Mouse (Mus musculus) small intestine, adult 2 months (tissue): Measurements from ENCODE around the gene Emx1.
"Not testable (repeated sequence)": the region's sequence is repeated elsewhere in the genome, so short reads cannot be mapped to it uniquely, and the experiment has no call there.

Experiments used
- CTCF ChIP-seq: fragments of 200-500 bp; IDR thresholded peaks from 2 replicates; pipeline ENCODE4 v1.5.1; 2012; ENCODE audit warnings: low read depth, mild to moderate bottlenecking, control low read depth, inconsistent platforms, low read length, moderate library complexity, mixed read lengths; ENCODE audit not compliant: insufficient replicate concordance, insufficient read length; ENCODE audit errors: extremely low read depth
- POLR2A ChIP-seq: fragments of 200-500 bp; IDR thresholded peaks from 2 replicates; pipeline ENCODE4 v1.6.1; 2012; ENCODE audit warnings: low read depth, mild to moderate bottlenecking, control low read depth, inconsistent platforms, low read length, moderate library complexity

DNA sequence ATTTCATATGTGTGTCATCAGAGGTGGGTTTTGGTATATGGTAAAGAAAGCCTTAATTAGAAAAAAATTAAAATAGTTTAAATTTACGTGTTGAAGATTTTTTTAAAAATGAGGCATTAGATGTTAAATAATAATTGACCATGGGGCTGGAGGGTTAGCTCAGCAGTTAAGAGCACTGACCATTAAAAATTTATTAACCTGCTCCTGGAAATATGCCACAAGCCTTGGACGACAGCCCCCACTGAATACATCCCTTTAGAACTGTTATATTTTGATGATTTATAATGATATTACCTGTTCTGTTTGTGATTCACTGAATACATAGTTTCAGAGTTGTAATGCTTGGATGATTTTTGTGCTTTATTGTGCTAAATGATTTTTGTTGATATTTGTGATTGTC, 30.7 kb upstream of the Emx1 start:
- not testable (repeated sequence) for TF ChIP-seq POLR2A, CTCF
